Comparison of ENCODE assay signal across 16 mouse cellular contexts in the genomic region with DNA sequence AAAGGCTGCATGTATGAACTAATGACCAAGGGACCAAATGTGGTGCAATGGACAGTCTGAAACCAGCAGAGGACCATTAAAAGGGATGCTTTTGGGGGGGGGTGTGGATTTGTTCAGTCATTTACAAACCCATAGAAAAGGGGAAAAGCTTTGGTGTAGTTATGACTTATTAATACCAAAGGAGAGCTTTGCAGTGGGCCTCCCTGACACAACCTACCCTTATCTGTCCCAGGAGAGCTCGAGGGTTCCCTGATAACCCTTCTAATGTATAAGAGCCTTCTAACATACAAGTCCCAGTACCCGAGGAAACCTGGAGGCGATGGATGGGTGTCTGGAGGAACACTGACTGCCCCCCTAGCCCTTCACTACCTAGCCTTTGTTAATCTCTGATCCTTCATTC. TPM values are rescaled to one million over a fixed set of nuclear protein-coding genes. Genes with fewer than 3 reads are reported as not detected.
DNase-seq lines count a peak whose midpoint lies in the region; ATAC-seq lines count a peak whose summit lies in the region.
"Had no signal": no experiment of that assay in that cellular context is flagged by ENCODE, and none has a peak within 500 bp of the region (broad histone marks: within the 10 kb centered on the region; RNA-seq: fewer than 3 reads in every experiment).

No protein-coding gene starts in this region.

- no peaks in the 10 kb centered on the region for H3K9me3 ChIP-seq in forebrain, embryonic 13.5 days (replicated peaks)
- H3K9me3 ChIP-seq in forebrain, embryonic 14.5 days (replicated peaks; ENCODE audit: control insufficient read depth, low read length), result no peaks in the 10 kb centered on the region
- no peaks in the 10 kb centered on the region for H3K9me3 ChIP-seq in intestine, embryonic 14.5 days (ENCODE audit: control insufficient read depth, low read length)
- no peaks in the 10 kb centered on the region for H3K9me3 ChIP-seq in intestine, embryonic 16.5 days (ENCODE audit: control insufficient read depth, low read length)
- no peaks in the 10 kb centered on the region for H3K9me3 ChIP-seq in neural tube, embryonic 13.5 days
- H3K9me3 ChIP-seq: hindbrain, embryonic 13.5 days; midbrain, embryonic 12.5 days had no signal

- no peak overlapping the region for H3K9ac ChIP-seq in forebrain, embryonic 13.5 days
- no peak overlapping the region for H3K9ac ChIP-seq in forebrain, embryonic 14.5 days (ENCODE audit: low read length)
- no peak overlapping the region for H3K9ac ChIP-seq in intestine, embryonic 14.5 days (ENCODE audit: low read length)
- no peak overlapping the region for H3K9ac ChIP-seq in intestine, embryonic 16.5 days (ENCODE audit: low read depth, low read length)
- H3K9ac ChIP-seq in neural tube, embryonic 13.5 days, result no peak overlapping the region
- H3K9ac ChIP-seq: hindbrain, embryonic 13.5 days; midbrain, embryonic 12.5 days had no signal

- no peak for ATAC-seq in forebrain, embryonic 13.5 days
- ATAC-seq in forebrain, embryonic 14.5 days, result no peak
- ATAC-seq in intestine, embryonic 14.5 days (replicated peaks; ENCODE audit: low FRiP score, low TSS enrichment, low read depth), result no peak
- no peak for ATAC-seq in intestine, embryonic 16.5 days
- no peak for ATAC-seq in neural tube, embryonic 13.5 days (ENCODE audit: low read depth)

- WGBS in forebrain, embryonic 13.5 days, result 87% methylated on average over 3 of the region's 3 CpGs
- 87% methylated on average over 3 of the region's 3 CpGs for WGBS in forebrain, embryonic 14.5 days
- WGBS in intestine, embryonic 14.5 days, result 73% methylated on average over 3 of the region's 3 CpGs
- WGBS in intestine, embryonic 16.5 days, result 73% methylated on average over 3 of the region's 3 CpGs
- WGBS in neural tube, embryonic 13.5 days, result 86% methylated on average over 3 of the region's 3 CpGs

- H3K36me3 ChIP-seq in forebrain, embryonic 13.5 days (ENCODE audit: poor library complexity, severe bottlenecking), result no peaks in the 10 kb centered on the region
- H3K36me3 ChIP-seq in forebrain, embryonic 14.5 days (ENCODE audit: control insufficient read depth, insufficient read depth, low read length), result no peaks in the 10 kb centered on the region
- no peaks in the 10 kb centered on the region for H3K36me3 ChIP-seq in intestine, embryonic 14.5 days (ENCODE audit: control insufficient read depth, insufficient read depth, low read length)
- H3K36me3 ChIP-seq in intestine, embryonic 16.5 days (ENCODE audit: control insufficient read depth, insufficient read depth, low read length), result no peaks in the 10 kb centered on the region
- H3K36me3 ChIP-seq in neural tube, embryonic 13.5 days, result no peaks in the 10 kb centered on the region
- H3K36me3 ChIP-seq: hindbrain, embryonic 13.5 days; midbrain, embryonic 12.5 days had no signal

- no peak overlapping the region for H3K27ac ChIP-seq in forebrain, embryonic 13.5 days
- H3K27ac ChIP-seq in forebrain, embryonic 14.5 days (ENCODE audit: low read depth, low read length), result no peak overlapping the region
- no peak overlapping the region for H3K27ac ChIP-seq in intestine, embryonic 14.5 days (ENCODE audit: low read depth)
- no peak overlapping the region for H3K27ac ChIP-seq in intestine, embryonic 16.5 days (ENCODE audit: low read length)
- no peak overlapping the region for H3K27ac ChIP-seq in neural tube, embryonic 13.5 days (replicated peaks)
- H3K27ac ChIP-seq: hindbrain, embryonic 13.5 days; midbrain, embryonic 12.5 days had no signal

- 0 out of 2 replicates have a peak overlapping the region, but pooled peaks have one; percentile 100 for H3K4me2 ChIP-seq in forebrain, embryonic 13.5 days
- H3K4me2 ChIP-seq in forebrain, embryonic 14.5 days (ENCODE audit: low read length), result no peak overlapping the region
- peak overlapping the region; percentile 99 for H3K4me2 ChIP-seq in intestine, embryonic 14.5 days (ENCODE audit: low read length)
- no peak overlapping the region for H3K4me2 ChIP-seq in intestine, embryonic 16.5 days (ENCODE audit: low read depth, low read length)
- H3K4me2 ChIP-seq in neural tube, embryonic 13.5 days, result 0 out of 2 replicates have a peak overlapping the region, but pooled peaks have one; percentile 100

- H3K27me3 ChIP-seq in forebrain, embryonic 13.5 days, result peaks cover 34% of the 10 kb centered on the region
- peaks cover 6% of the 10 kb centered on the region for H3K27me3 ChIP-seq in forebrain, embryonic 14.5 days (replicated peaks; ENCODE audit: control insufficient read depth, insufficient read depth, low read length)
- 0 out of 2 replicates have a peak, but pooled peaks cover 3% of the 10 kb centered on the region for H3K27me3 ChIP-seq in intestine, embryonic 14.5 days (replicated peaks; ENCODE audit: control insufficient read depth, insufficient read depth, low read length)
- H3K27me3 ChIP-seq in intestine, embryonic 16.5 days (replicated peaks; ENCODE audit: control insufficient read depth, insufficient read depth, low read length), result no peaks in the 10 kb centered on the region
- H3K27me3 ChIP-seq in neural tube, embryonic 13.5 days, result peaks cover 52% of the 10 kb centered on the region

- H3K4me3 ChIP-seq in forebrain, embryonic 13.5 days, result no peak overlapping the region
- H3K4me3 ChIP-seq in forebrain, embryonic 14.5 days (ENCODE audit: low read depth, low read length), result no peak overlapping the region
- no peak overlapping the region for H3K4me3 ChIP-seq in intestine, embryonic 14.5 days (ENCODE audit: low read depth, low read length)
- H3K4me3 ChIP-seq in intestine, embryonic 16.5 days (ENCODE audit: low read length), result no peak overlapping the region
- no peak overlapping the region for H3K4me3 ChIP-seq in neural tube, embryonic 13.5 days
- H3K4me3 ChIP-seq: midbrain, embryonic 12.5 days had no signal

- no peak for DNase-seq in forebrain, embryonic 14.5 days (ENCODE audit: low spot score)
- no peak for DNase-seq in intestine, embryonic 14.5 days (ENCODE audit: low spot score)
- DNase-seq in neural tube, embryonic 10.5 days (ENCODE audit: extremely low spot score, low spot score), result no peak
- DNase-seq in testis, postnatal 10 days (ENCODE audit: low spot score), result no peak
- DNase-seq in adrenal gland, adult (ENCODE audit: inconsistent age in 2 of 2, low spot score in 1 of 2), result no peak
- DNase-seq: adrenal gland, adult 2 months; cerebellum, adult 8-10 months; kidney, postnatal 14 days; layer of hippocampus, adult 9-11 months; lung, adult 18-20 months; thymus, postnatal 25 days had no signal

- peaks cover 11% of the 10 kb centered on the region for H3K4me1 ChIP-seq in forebrain, embryonic 13.5 days
- H3K4me1 ChIP-seq in forebrain, embryonic 14.5 days (ENCODE audit: control insufficient read depth, insufficient read depth, low read length), result peaks cover 5% of the 10 kb centered on the region; the same call in 1 of the 2 replicates
- peaks cover 9% of the 10 kb centered on the region for H3K4me1 ChIP-seq in intestine, embryonic 14.5 days (replicated peaks; ENCODE audit: control insufficient read depth, insufficient read depth, low read length)
- H3K4me1 ChIP-seq in intestine, embryonic 16.5 days (ENCODE audit: control insufficient read depth, insufficient read depth, low read length), result peaks cover 11% of the 10 kb centered on the region
- peaks cover 29% of the 10 kb centered on the region for H3K4me1 ChIP-seq in neural tube, embryonic 13.5 days (replicated peaks)

RNA-seq across cellular contexts. Expression of a gene that starts 5.8 kb away (rescaled TPM):
- 15.9 and 16.5 TPM in 2 replicates for polyA plus RNA-seq in forebrain, embryonic 13.5 days (2015; fragmentation: Nextera tagmentation; extraction: Ambion mirVana)
- polyA plus RNA-seq in forebrain, embryonic 14.5 days (2014; fragmentation: Nextera tagmentation; extraction: Ambion mirVana), result 11.6 TPM in 2 replicates
- polyA plus RNA-seq in intestine, embryonic 14.5 days (2014; fragmentation: Nextera tagmentation; extraction: Ambion mirVana), result 41.3 and 44.9 TPM in 2 replicates
- 32.3 and 38.5 TPM in 2 replicates for polyA plus RNA-seq in intestine, embryonic 16.5 days (2015; fragmentation: Nextera tagmentation; extraction: Ambion mirVana)
- 14.9 and 16.7 TPM in 2 replicates for polyA plus RNA-seq in neural tube, embryonic 13.5 days (2015; fragmentation: Nextera tagmentation; extraction: Ambion mirVana)

Comparison
In these comparisons a context has a peak if more than half of its experiments do, and no peak if none do; other contexts are left out.
1. H3K4me2 ChIP-seq: peak in forebrain, embryonic 13.5 days (single experiment), intestine, embryonic 14.5 days (single experiment) and neural tube, embryonic 13.5 days (single experiment); none in forebrain, embryonic 14.5 days (single experiment) and intestine, embryonic 16.5 days (single experiment).